Mouse (Mus musculus): ENCODE results near the gene Igsf9b. TPM values are rescaled to one million over a fixed set of nuclear protein-coding genes. Genes with fewer than 3 reads are reported as not detected.
A peak's percentile ranks its signal among the peaks of the same experiment; 100 is the strongest.

Igsf9b gene
- polyA plus RNA-seq, 1 experiment from 2014 or later = 6.6 TPM

GRCm38 (mm10) chr9:27269322-27269721 is 29.7 kb upstream of the Igsf9b start:
- DNase-seq (ENCODE audit: low spot score) (no peak), ATAC-seq (ENCODE audit: low FRiP score) (no peak)
- Histone ChIP-seq H3K36me3 (ENCODE audit: control insufficient read depth, insufficient read depth, low read length) (no peaks in the 10 kb centered on the region), H3K4me2 (replicated peaks; ENCODE audit: low read depth, low read length) (no peak overlapping the region), H3K27ac (ENCODE audit: low read depth, low read length) (no peak overlapping the region), H3K27me3 (ENCODE audit: control insufficient read depth, insufficient read depth, low read length) (no peaks in the 10 kb centered on the region), H3K9ac (ENCODE audit: low read depth, low read length) (no peak overlapping the region), H3K4me3 (ENCODE audit: low read depth, low read length) (no peak overlapping the region), H3K4me1 (replicated peaks; ENCODE audit: control insufficient read depth, insufficient read depth, low read length) (no peaks in the 10 kb centered on the region), H3K9me3 (ENCODE audit: control insufficient read depth, low read length) (no peaks in the 10 kb centered on the region)
- 67% methylated on average over 4 of the region's 4 CpGs for WGBS

GRCm38 (mm10) chr9:27269904-27270303 is 29.1 kb upstream of the Igsf9b start:
- ATAC-seq (ENCODE audit: low FRiP score) (no peak), DNase-seq (ENCODE audit: low spot score) (no peak)
- H3K27me3 ChIP-seq (ENCODE audit: control insufficient read depth, insufficient read depth, low read length) = no peaks in the 10 kb centered on the region
- no peak overlapping the region for H3K4me3 ChIP-seq (ENCODE audit: low read depth, low read length)
- no peak overlapping the region for H3K4me2 ChIP-seq (replicated peaks; ENCODE audit: low read depth, low read length)
- H3K36me3 ChIP-seq (ENCODE audit: control insufficient read depth, insufficient read depth, low read length) = no peaks in the 10 kb centered on the region
- 94% methylated on average over 2 of the region's 2 CpGs for WGBS
- no peaks in the 10 kb centered on the region for H3K9me3 ChIP-seq (ENCODE audit: control insufficient read depth, low read length)
- H3K9ac ChIP-seq (ENCODE audit: low read depth, low read length) = no peak overlapping the region
- no peak overlapping the region for H3K27ac ChIP-seq (ENCODE audit: low read depth, low read length)
- no peaks in the 10 kb centered on the region for H3K4me1 ChIP-seq (replicated peaks; ENCODE audit: control insufficient read depth, insufficient read depth, low read length)

GRCm38 (mm10) chr9:27271899-27272298 is 27.1 kb upstream of the Igsf9b start:
- Histone ChIP-seq H3K4me1 (replicated peaks; ENCODE audit: control insufficient read depth, insufficient read depth, low read length) (no peaks in the 10 kb centered on the region), H3K9ac (ENCODE audit: low read depth, low read length) (no peak overlapping the region), H3K4me3 (ENCODE audit: low read depth, low read length) (no peak overlapping the region), H3K4me2 (replicated peaks; ENCODE audit: low read depth, low read length) (no peak overlapping the region), H3K9me3 (ENCODE audit: control insufficient read depth, low read length) (no peaks in the 10 kb centered on the region), H3K36me3 (ENCODE audit: control insufficient read depth, insufficient read depth, low read length) (no peaks in the 10 kb centered on the region), H3K27me3 (ENCODE audit: control insufficient read depth, insufficient read depth, low read length) (no peaks in the 10 kb centered on the region), H3K27ac (ENCODE audit: low read depth, low read length) (no peak overlapping the region)
- no peak for ATAC-seq (ENCODE audit: low FRiP score)
- DNase-seq (ENCODE audit: low spot score) = no peak
- WGBS = 91% methylated on average over 2 of the region's 2 CpGs

- no peaks in the 10 kb centered on the region for H3K4me1 ChIP-seq (replicated peaks; ENCODE audit: control insufficient read depth, insufficient read depth, low read length)
- H3K36me3 ChIP-seq (ENCODE audit: control insufficient read depth, insufficient read depth, low read length) = no peaks in the 10 kb centered on the region
- no peaks in the 10 kb centered on the region for H3K9me3 ChIP-seq (ENCODE audit: control insufficient read depth, low read length)
- H3K27me3 ChIP-seq (ENCODE audit: control insufficient read depth, insufficient read depth, low read length) = no peaks in the 10 kb centered on the region
- no peak for DNase-seq (ENCODE audit: low spot score)
- 96% methylated on average over 1 of the region's 1 CpGs for WGBS
- no peak overlapping the region for H3K9ac ChIP-seq (ENCODE audit: low read depth, low read length)
- H3K27ac ChIP-seq (ENCODE audit: low read depth, low read length) = no peak overlapping the region
- no peak for ATAC-seq (ENCODE audit: low FRiP score)
- H3K4me3 ChIP-seq (ENCODE audit: low read depth, low read length) = no peak overlapping the region
- H3K4me2 ChIP-seq (replicated peaks; ENCODE audit: low read depth, low read length) = no peak overlapping the region
Measured at GRCm38 (mm10) chr9:27272858-27273257, 26.1 kb upstream of the Igsf9b start.

- no peak for DNase-seq (ENCODE audit: low spot score)
- H3K4me2 ChIP-seq (replicated peaks; ENCODE audit: low read depth, low read length) = no peak overlapping the region
- H3K4me1 ChIP-seq (replicated peaks; ENCODE audit: control insufficient read depth, insufficient read depth, low read length) = 0 out of 2 replicates have a peak, but pooled peaks cover 2% of the 10 kb centered on the region
- no peaks in the 10 kb centered on the region for H3K27me3 ChIP-seq (ENCODE audit: control insufficient read depth, insufficient read depth, low read length)
- ATAC-seq (ENCODE audit: low FRiP score) = no peak
- H3K27ac ChIP-seq (ENCODE audit: low read depth, low read length) = no peak overlapping the region
- no peak overlapping the region for H3K9ac ChIP-seq (ENCODE audit: low read depth, low read length)
- 77% methylated on average over 8 of the region's 8 CpGs for WGBS
- no peak overlapping the region for H3K4me3 ChIP-seq (ENCODE audit: low read depth, low read length)
- no peaks in the 10 kb centered on the region for H3K9me3 ChIP-seq (ENCODE audit: control insufficient read depth, low read length)
- H3K36me3 ChIP-seq (ENCODE audit: control insufficient read depth, insufficient read depth, low read length) = no peaks in the 10 kb centered on the region
Measured at GRCm38 (mm10) chr9:27276282-27276839, 22.6 kb upstream of the Igsf9b start.

GRCm38 (mm10) chr9:27277401-27278087 is 21.5 kb upstream of the Igsf9b start:
- H3K4me1 ChIP-seq (replicated peaks; ENCODE audit: control insufficient read depth, insufficient read depth, low read length) = 0 out of 2 replicates have a peak, but pooled peaks cover 2% of the 10 kb centered on the region
- no peaks in the 10 kb centered on the region for H3K36me3 ChIP-seq (ENCODE audit: control insufficient read depth, insufficient read depth, low read length)
- ATAC-seq (ENCODE audit: low FRiP score) (no peak), DNase-seq (ENCODE audit: low spot score) (no peak)
- no peaks in the 10 kb centered on the region for H3K27me3 ChIP-seq (ENCODE audit: control insufficient read depth, insufficient read depth, low read length)
- H3K9ac ChIP-seq (ENCODE audit: low read depth, low read length) = no peak overlapping the region
- WGBS = 71% methylated on average over 5 of the region's 5 CpGs
- no peak overlapping the region for H3K4me2 ChIP-seq (replicated peaks; ENCODE audit: low read depth, low read length)
- H3K9me3 ChIP-seq (ENCODE audit: control insufficient read depth, low read length) = no peaks in the 10 kb centered on the region
- no peak overlapping the region for H3K27ac ChIP-seq (ENCODE audit: low read depth, low read length)
- no peak overlapping the region for H3K4me3 ChIP-seq (ENCODE audit: low read depth, low read length)

- no peaks in the 10 kb centered on the region for H3K27me3 ChIP-seq (ENCODE audit: control insufficient read depth, insufficient read depth, low read length)
- H3K4me2 ChIP-seq (replicated peaks; ENCODE audit: low read depth, low read length) = no peak overlapping the region
- no peaks in the 10 kb centered on the region for H3K9me3 ChIP-seq (ENCODE audit: control insufficient read depth, low read length)
- 0 out of 2 replicates have a peak, but pooled peaks have one; percentile 49 for ATAC-seq (ENCODE audit: low FRiP score)
- H3K27ac ChIP-seq (ENCODE audit: low read depth, low read length) = no peak overlapping the region
- H3K9ac ChIP-seq (ENCODE audit: low read depth, low read length) = no peak overlapping the region
- 58% methylated on average over 1 of the region's 1 CpGs for WGBS
- 0 out of 2 replicates have a peak, but pooled peaks cover 2% of the 10 kb centered on the region for H3K4me1 ChIP-seq (replicated peaks; ENCODE audit: control insufficient read depth, insufficient read depth, low read length)
- DNase-seq (ENCODE audit: low spot score) = peak; percentile 19
- H3K4me3 ChIP-seq (ENCODE audit: low read depth, low read length) = no peak overlapping the region
- H3K36me3 ChIP-seq (ENCODE audit: control insufficient read depth, insufficient read depth, low read length) = no peaks in the 10 kb centered on the region
Measured at GRCm38 (mm10) chr9:27279041-27279440, 20.0 kb upstream of the Igsf9b start.

- no peak overlapping the region for H3K9ac ChIP-seq (ENCODE audit: low read depth, low read length)
- H3K27me3 ChIP-seq (ENCODE audit: control insufficient read depth, insufficient read depth, low read length) = no peaks in the 10 kb centered on the region
- 77% methylated on average over 4 of the region's 4 CpGs for WGBS
- no peak overlapping the region for H3K4me3 ChIP-seq (ENCODE audit: low read depth, low read length)
- H3K4me2 ChIP-seq (replicated peaks; ENCODE audit: low read depth, low read length) = no peak overlapping the region
- 0 out of 2 replicates have a peak, but pooled peaks cover 2% of the 10 kb centered on the region for H3K4me1 ChIP-seq (replicated peaks; ENCODE audit: control insufficient read depth, insufficient read depth, low read length)
- H3K9me3 ChIP-seq (ENCODE audit: control insufficient read depth, low read length) = no peaks in the 10 kb centered on the region
- no peak overlapping the region for H3K27ac ChIP-seq (ENCODE audit: low read depth, low read length)
- ATAC-seq (ENCODE audit: low FRiP score) (no peak), DNase-seq (ENCODE audit: low spot score) (no peak)
- no peaks in the 10 kb centered on the region for H3K36me3 ChIP-seq (ENCODE audit: control insufficient read depth, insufficient read depth, low read length)
Measured at GRCm38 (mm10) chr9:27280976-27281375, 18.0 kb upstream of the Igsf9b start.

GRCm38 (mm10) chr9:27285719-27286249 is 13.2 kb upstream of the Igsf9b start:
- no peak overlapping the region for H3K4me3 ChIP-seq (ENCODE audit: low read depth, low read length)
- H3K4me2 ChIP-seq (replicated peaks; ENCODE audit: low read depth, low read length) = no peak overlapping the region
- no peaks in the 10 kb centered on the region for H3K36me3 ChIP-seq (ENCODE audit: control insufficient read depth, insufficient read depth, low read length)
- H3K9me3 ChIP-seq (ENCODE audit: control insufficient read depth, low read length) = no peaks in the 10 kb centered on the region
- H3K27ac ChIP-seq (ENCODE audit: low read depth, low read length) = no peak overlapping the region
- no peak overlapping the region for H3K9ac ChIP-seq (ENCODE audit: low read depth, low read length)
- H3K27me3 ChIP-seq (ENCODE audit: control insufficient read depth, insufficient read depth, low read length) = no peaks in the 10 kb centered on the region
- H3K4me1 ChIP-seq (replicated peaks; ENCODE audit: control insufficient read depth, insufficient read depth, low read length) = peaks cover 4% of the 10 kb centered on the region
- ATAC-seq (ENCODE audit: low FRiP score) = no peak
- DNase-seq (ENCODE audit: low spot score) = no peak
- 76% methylated on average over 3 of the region's 3 CpGs for WGBS

Data from hindbrain, embryonic 11.5 days (tissue).